Mouse (Mus musculus) yolk sac, embryonic 10.5 days (tissue): ENCODE measurements at regions not wholly inside any gene's neighbourhood (a gene's known extent, or its start where the extent isn't known, plus 50 kb on each side); places are given as distances from the start of the nearest gene placed in this dataset.

Source experiments
- DNase-seq: peaks from one replicate; pipeline ENCODE4 v3.0.0-alpha.2; 2017; ENCODE audit warnings: low spot score

- DNase-seq: no peak
These were observed 172.0 kb downstream of the Dcdc2c start for GRCm38 (mm10) chr12:28380203-28380602.

GRCm38 (mm10) chr12:28377968-28378367 lies 174.2 kb downstream of the Dcdc2c start:
- no peak for DNase-seq

GRCm38 (mm10) chr12:28377373-28377772 lies 174.8 kb downstream of the Dcdc2c start:
- no peak for DNase-seq

GRCm38 (mm10) chr12:28376770-28377169 lies 175.4 kb downstream of the Dcdc2c start:
- DNase-seq: no peak

GRCm38 (mm10) chr12:28365304-28365703 lies 186.9 kb downstream of the Dcdc2c start:
- no peak for DNase-seq

GRCm38 (mm10) chr12:28358737-28359333 lies 193.4 kb downstream of the Dcdc2c start:
- no peak for DNase-seq

- DNase-seq: no peak
These were observed 194.4 kb downstream of the Dcdc2c start for GRCm38 (mm10) chr12:28357764-28358163.

- DNase-seq: no peak
These were observed 199.1 kb downstream of the Dcdc2c start for GRCm38 (mm10) chr12:28353140-28353539.

- DNase-seq: no peak
These were observed 199.6 kb downstream of the Dcdc2c start for GRCm38 (mm10) chr12:28352571-28352970.

GRCm38 (mm10) chr12:28342735-28343134 lies 209.5 kb downstream of the Dcdc2c start:
- DNase-seq: no peak

- DNase-seq: no peak
These were observed 219.6 kb downstream of the Dcdc2c start for GRCm38 (mm10) chr12:28332591-28332990.

- DNase-seq: no peak
These were observed 220.4 kb downstream of the Dcdc2c start for GRCm38 (mm10) chr12:28331843-28332242.

GRCm38 (mm10) chr12:28323659-28324058 lies 228.5 kb downstream of the Dcdc2c start:
- DNase-seq: no peak

- no peak for DNase-seq
These were observed 243.0 kb downstream of the Dcdc2c start for GRCm38 (mm10) chr12:28309226-28309625.

GRCm38 (mm10) chr12:28302038-28302581 lies 250.1 kb downstream of the Dcdc2c start:
- no peak for DNase-seq

- no peak for DNase-seq
These were observed 263.8 kb downstream of the Dcdc2c start for GRCm38 (mm10) chr12:28288376-28288896.

- DNase-seq: no peak
These were observed 296.7 kb downstream of the Dcdc2c start for GRCm38 (mm10) chr12:28255524-28255923.

- DNase-seq: no peak
These were observed 301.7 kb downstream of the Dcdc2c start for GRCm38 (mm10) chr12:28250526-28250925.

GRCm38 (mm10) chr12:28248749-28249148 lies 303.4 kb downstream of the Dcdc2c start:
- DNase-seq: no peak

GRCm38 (mm10) chr12:28248287-28248686 lies 303.9 kb downstream of the Dcdc2c start:
- no peak for DNase-seq

- DNase-seq: no peak
These were observed 314.2 kb downstream of the Dcdc2c start for GRCm38 (mm10) chr12:28238016-28238415.

- no peak for DNase-seq
These were observed 315.2 kb downstream of the Dcdc2c start for GRCm38 (mm10) chr12:28237041-28237440.

GRCm38 (mm10) chr12:28202847-28203246 lies 349.4 kb downstream of the Dcdc2c start:
- no peak for DNase-seq

GRCm38 (mm10) chr12:28186695-28187094 lies 365.5 kb downstream of the Dcdc2c start:
- DNase-seq: no peak
